Mouse (Mus musculus) lung, adult 2 months (tissue): ENCODE data around the gene Hist1h2ad. TPM values are rescaled to one million over a fixed set of nuclear protein-coding genes. Genes with fewer than 3 reads are reported as not detected.
A peak's percentile ranks its signal among the peaks of the same experiment; 100 is the strongest.
"Not testable (repeated sequence)": the region's sequence is repeated elsewhere in the genome, so short reads cannot be mapped to it uniquely, and the experiment has no call there.

Experiments used
- DNase-seq: peaks from one replicate; pipeline ENCODE4 v3.0.0; 2022
- H3K4me1 ChIP-seq: fragments of 200-500 bp; 2 replicates; pipeline ENCODE4 v1.6.1; 2011; ENCODE audit warnings: low read length; ENCODE audit not compliant: control insufficient read depth, insufficient read depth
- H3K4me3 ChIP-seq: fragments of 200-500 bp; replicated peaks from 2 replicates; pipeline ENCODE3; 2011; ENCODE audit warnings: low read depth, mild to moderate bottlenecking, control low read depth, low read length; ENCODE audit errors: extremely low read depth
- CTCF ChIP-seq: fragments of 200-500 bp; IDR thresholded peaks from 2 replicates; pipeline ENCODE4 v1.5.1; 2011; ENCODE audit warnings: mild to moderate bottlenecking, low read length, control low read depth; ENCODE audit not compliant: insufficient read depth
- POLR2A ChIP-seq: fragments of 200-500 bp; IDR thresholded peaks from 2 replicates; pipeline ENCODE4 v1.6.1; 2011; ENCODE audit warnings: low read depth, mild to moderate bottlenecking, control low read depth, low read length, borderline replicate concordance; ENCODE audit errors: extremely low read depth
- WGBS: fragments of 180-500 bp; shearing (Covaris S2); methylation state at CpG from one replicate; pipeline ENCODE4 v1.1.7; 2018; 5-methylcytosine and 5-hydroxymethylcytosine counted together
- polyA plus RNA-seq: library from polyadenylated mRNA; depleted of rRNA; stranded (reverse); fragments of >200 nt; gene quantifications from 2 replicates; pipeline ENCODE4 v1.2.3, GENCODE M21; 2012

Gene Hist1h2ad
- polyA plus RNA-seq, 1 experiment: 1.2 TPM

DNA sequence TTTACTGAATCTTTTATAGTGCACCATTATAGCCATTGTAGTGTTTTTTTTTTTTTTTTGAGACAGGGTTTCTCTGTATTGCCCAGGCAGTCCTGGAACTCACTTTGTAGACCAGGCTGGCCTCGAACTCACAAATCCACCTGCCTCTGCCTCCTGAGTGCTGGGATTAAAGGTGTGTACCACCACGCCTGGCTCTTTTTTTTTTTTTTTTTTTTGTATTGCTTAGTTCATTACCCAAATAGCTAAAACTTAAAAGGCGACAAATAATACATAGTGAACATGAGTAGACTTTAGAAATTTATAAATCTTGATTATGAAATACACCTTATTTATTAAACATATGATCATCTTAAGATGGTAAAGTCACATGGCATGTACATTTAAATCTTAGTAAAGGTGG lies 32.7 kb upstream of the Hist1h2ad start:
- no peak overlapping the region for H3K4me3 ChIP-seq
- DNase-seq: no peak
- TF ChIP-seq CTCF (no peak), POLR2A (no peak)
- peaks cover 2% of the 10 kb centered on the region; the same call in 1 of the 2 replicates for H3K4me1 ChIP-seq
- WGBS: 88% methylated on average over 3 of the region's 3 CpGs

- 14% methylated on average over 3 of the region's 3 CpGs for WGBS
- DNase-seq, H3K4me1 ChIP-seq: not testable (repeated sequence)
- peak overlapping the region; percentile 41 for H3K4me3 ChIP-seq
Measured at GRCm38 (mm10) chr13:23542225-23542980, 31.8 kb upstream of the Hist1h2ad start.

DNA sequence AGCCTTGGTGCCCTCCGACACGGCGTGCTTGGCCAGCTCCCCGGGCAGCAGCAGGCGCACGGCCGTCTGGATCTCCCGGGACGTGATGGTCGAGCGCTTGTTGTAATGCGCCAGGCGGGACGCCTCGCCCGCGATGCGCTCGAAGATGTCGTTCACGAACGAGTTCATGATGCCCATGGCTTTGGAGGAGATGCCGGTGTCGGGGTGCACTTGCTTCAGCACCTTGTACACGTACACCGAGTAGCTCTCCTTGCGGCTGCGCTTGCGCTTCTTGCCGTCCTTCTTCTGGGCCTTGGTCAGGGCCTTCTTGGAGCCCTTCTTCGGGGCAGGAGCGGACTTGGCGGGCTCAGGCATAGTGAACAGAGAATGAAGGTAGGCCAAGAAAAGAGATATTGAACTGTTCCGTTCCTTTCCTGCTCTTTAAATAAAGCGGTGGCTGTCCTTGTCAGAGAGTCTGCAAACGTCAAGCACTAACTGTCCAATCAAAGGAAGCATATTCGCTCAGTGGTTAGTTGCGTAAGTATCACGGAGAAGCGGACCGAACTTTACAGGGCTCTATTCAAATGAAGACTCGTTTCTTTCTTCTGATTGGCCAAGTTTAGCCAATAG lies 31.1 kb upstream of the Hist1h2ad start, which contains the start of gene Hist1h2bh:
Hist1h2bh (minus strand) TSS at position 394 of the 609 bp plus-strand sequence.
- H3K4me1 ChIP-seq: not testable (repeated sequence)
- peak; percentile 67 for DNase-seq
- peak within 1 kb of the TSS; percentile 71 for H3K4me3 ChIP-seq
- TF ChIP-seq POLR2A: peak; percentile 35; the same call in 1 of the 2 replicates
- under 1% methylated on average over 36 of the region's 42 CpGs for WGBS

DNA sequence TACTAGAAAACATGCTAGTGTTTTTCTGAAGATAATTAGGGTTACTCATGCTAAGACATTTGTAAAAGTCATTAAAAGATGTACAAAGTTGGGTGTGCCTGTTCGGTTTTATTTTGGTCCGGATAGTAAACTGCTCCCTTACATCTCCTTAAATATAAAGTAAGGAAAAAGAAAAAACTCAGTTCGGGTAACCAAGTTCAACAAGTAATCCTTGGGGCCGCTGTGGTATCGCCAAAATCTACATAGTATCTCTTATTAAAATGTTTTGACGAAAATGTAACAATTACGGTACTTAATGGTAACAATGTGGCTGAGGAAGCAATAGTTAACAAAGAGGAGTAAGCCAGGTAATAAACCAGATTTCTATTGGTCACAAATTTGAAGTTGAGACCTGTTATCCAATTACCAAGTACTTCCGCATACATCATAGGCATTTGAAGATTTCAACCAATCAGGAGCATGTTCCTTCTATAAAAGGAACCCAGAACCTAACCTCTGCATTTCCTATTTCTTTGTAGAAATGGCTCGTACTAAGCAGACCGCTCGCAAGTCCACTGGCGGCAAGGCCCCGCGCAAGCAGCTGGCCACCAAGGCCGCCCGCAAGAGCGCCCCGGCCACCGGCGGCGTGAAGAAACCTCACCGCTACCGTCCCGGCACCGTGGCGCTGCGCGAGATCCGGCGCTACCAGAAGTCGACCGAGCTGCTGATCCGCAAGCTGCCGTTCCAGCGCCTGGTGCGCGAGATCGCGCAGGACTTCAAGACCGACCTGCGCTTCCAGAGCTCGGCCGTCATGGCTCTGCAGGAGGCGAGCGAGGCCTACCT lies 30.0 kb upstream of the Hist1h2ad start, which contains the start of gene Hist1h3f:
Hist1h3f (plus strand) TSS at position 88 of the 822 bp plus-strand sequence.
- peak within 1 kb of the TSS; percentile 71 for H3K4me3 ChIP-seq
- peaks cover 2% of the 10 kb centered on the region; the same call in 1 of the 2 replicates for H3K4me1 ChIP-seq
- no peak for TF ChIP-seq CTCF
- TF ChIP-seq POLR2A: peak; percentile 84
- peak; percentile 71 for DNase-seq
- under 1% methylated on average over 35 of the region's 45 CpGs for WGBS

DNA sequence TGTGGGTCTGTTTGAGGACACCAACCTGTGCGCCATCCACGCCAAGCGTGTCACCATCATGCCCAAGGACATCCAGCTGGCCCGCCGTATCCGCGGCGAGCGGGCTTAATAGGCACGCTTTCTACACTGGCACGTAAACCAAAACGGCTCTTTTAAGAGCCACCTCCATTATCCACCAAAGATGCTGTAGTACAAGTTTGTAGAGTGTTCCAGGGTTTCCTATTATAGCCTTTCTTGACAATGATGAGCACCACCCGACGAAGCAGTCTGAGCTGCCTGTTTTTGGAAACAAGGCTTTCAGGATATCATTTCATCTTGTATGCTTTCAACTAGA lies 29.4 kb upstream of the Hist1h2ad start:
- not testable (repeated sequence) for DNase-seq, H3K4me1 ChIP-seq
- H3K4me3 ChIP-seq: peak overlapping the region; percentile 24
- WGBS: under 1% methylated on average over 13 of the region's 14 CpGs

DNA sequence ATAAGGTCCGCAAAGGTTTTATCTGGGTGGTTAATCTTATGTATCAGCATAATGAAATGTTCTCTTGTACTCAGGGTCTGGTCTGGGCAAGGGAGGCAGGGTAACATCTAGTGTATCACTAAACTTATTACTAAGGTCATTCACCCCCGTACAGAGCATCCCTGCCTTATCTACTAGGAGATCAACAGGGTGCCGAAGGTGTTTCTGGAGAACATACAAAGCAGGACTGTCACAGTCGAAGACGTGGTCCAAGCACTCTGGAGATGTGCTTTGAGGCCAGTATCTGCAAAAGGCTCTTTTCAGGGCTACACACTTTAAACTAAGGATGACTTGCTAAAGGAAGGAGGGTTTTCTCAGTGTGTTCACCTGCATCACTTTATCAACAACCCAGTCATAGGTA lies 27.5 kb upstream of the Hist1h2ad start:
- Histone ChIP-seq H3K4me1 (peaks cover 2% of the 10 kb centered on the region; the same call in 1 of the 2 replicates), H3K4me3 (no peak overlapping the region)
- 72% methylated on average over 5 of the region's 5 CpGs for whole genome bisulfite sequencing
- TF ChIP-seq POLR2A: no peak
- TF ChIP-seq CTCF: no peak
- DNase-seq: no peak

DNA sequence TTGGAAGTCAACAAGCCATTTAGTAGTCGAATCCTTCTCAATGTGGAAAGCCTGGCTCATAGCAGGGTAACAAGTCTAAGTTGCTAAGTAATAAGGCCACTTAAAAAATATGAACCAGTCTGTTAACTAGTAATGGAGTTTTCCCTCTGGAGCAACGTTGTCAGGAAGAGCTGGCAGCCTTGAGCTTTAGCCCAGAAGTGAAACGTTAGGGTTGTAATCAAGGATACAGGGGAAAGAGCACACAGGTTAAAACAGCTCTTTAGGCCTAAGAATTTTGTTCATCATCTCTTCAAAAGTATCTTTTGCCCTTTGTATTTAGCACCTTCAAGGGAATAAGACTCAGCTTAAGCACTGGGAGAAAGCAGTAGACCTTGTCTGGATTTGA lies 23.4 kb upstream of the Hist1h2ad start:
- 5% methylated on average over 3 of the region's 3 CpGs for WGBS
- DNase-seq: no peak
- TF ChIP-seq CTCF: no peak
- TF ChIP-seq POLR2A: no peak
- peaks cover 3% of the 10 kb centered on the region; the same call in 1 of the 2 replicates for H3K4me1 ChIP-seq
- H3K4me3 ChIP-seq: no peak overlapping the region

DNA sequence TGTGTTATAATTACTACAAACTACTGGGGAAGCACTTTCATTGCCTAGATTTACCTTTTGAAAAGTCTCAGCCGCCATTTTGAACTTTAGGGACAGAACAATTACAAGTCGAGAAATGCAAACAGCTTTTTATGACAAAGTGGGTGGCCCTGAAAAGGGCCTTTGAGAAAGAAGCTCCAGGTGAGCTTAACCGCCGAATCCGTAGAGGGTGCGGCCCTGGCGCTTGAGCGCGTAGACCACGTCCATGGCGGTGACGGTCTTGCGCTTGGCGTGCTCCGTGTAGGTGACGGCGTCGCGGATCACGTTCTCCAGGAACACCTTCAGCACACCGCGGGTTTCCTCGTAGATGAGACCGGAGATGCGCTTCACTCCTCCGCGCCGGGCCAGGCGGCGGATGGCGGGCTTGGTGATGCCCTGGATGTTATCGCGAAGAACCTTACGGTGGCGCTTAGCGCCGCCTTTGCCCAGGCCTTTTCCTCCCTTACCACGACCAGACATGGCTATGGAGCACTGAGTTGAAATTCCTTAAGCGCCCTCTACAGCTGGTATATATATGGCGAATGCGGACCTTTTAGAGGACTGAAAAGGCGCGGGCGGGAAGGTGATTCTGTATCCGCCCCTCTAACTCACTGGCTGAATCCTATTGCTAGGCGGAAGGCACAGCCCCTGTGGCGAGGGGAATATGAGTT lies 22.9 kb upstream of the Hist1h2ad start, which contains the start of gene Hist1h4f:
Hist1h4f (minus strand) TSS at position 503 of the 689 bp plus-strand sequence.
- DNase-seq: peak; percentile 74
- peak within 1 kb of the TSS; percentile 61 for H3K4me3 ChIP-seq
- WGBS: under 1% methylated on average over 47 of the region's 47 CpGs
- 0 out of 2 replicates have a peak, but pooled peaks have one; percentile 12 for TF ChIP-seq CTCF
- peak; percentile 81; the same call in 1 of the 2 replicates for TF ChIP-seq POLR2A
- not testable (repeated sequence) for H3K4me1 ChIP-seq
